Mouse (Mus musculus): ENCODE results near the gene C1ra.
"Not testable (repeated sequence)": the region's sequence is repeated elsewhere in the genome, so short reads cannot be mapped to it uniquely, and the experiment has no call there.

Gene C1ra

DNA sequence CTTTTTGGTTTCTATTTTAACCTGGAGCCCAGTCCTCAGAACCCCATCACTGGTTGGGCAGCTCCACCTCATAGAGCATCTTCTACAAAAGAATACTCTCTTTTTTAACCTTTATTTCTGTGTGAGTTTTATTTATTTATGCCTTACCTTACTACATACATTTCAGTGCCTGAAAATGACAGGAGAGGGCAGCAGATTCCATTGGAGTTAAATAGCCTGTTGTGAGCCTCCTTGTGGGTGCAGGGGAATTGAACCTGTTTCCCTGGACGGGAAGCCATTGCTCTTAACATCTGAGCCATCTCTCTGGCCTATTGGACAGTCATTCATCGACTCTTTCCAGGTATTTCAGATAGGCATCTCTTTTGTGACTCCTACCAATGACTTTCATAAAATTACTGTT, 33.2 kb downstream of the C1ra start:
- no peak for DNase-seq

DNA sequence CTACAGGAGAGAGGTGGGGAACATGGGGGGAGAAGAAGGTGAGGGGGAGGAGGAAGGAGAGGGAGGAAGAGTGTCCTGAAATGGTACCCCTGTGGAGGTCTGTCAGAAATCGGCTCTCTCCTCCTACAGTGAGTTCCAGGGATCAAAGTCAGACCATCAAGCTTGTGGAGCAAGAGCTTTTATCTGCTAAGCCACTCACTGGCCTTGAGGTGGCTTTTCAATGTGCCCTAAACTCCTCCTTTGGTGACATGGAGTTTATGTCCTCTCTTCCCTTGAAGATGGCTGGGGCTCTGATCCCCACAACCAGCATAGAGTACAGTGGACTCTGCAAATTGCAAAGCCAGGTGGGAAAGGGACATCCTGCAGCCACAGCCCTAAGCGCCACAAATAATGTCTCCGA, 35.8 kb downstream of the C1ra start:
- not testable (repeated sequence) for DNase-seq

DNA sequence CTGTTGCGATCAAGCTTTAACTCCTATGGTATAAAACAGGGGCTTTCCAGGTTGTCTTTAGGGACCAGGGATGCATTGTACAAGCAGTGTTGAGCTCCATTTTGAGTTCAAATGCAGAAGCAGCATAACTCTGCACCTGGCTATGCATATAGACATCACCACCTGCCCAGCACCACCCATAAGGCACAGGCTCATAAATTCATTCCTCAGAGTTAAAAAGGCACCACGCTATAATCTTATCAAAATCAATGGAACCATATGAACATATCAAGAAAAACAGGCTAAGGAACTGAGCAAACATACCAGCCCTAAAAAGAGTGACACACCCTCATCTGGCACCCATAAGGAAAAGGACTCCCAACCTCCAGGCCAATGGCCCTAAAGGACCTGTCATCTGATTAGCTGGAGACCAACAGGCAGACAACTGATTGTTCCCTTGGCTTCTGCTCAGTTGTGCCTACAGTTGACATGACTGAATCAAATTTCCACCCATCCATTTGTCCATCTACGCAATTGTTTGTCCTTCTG, 36.9 kb downstream of the C1ra start:
- no peak for DNase-seq

DNA sequence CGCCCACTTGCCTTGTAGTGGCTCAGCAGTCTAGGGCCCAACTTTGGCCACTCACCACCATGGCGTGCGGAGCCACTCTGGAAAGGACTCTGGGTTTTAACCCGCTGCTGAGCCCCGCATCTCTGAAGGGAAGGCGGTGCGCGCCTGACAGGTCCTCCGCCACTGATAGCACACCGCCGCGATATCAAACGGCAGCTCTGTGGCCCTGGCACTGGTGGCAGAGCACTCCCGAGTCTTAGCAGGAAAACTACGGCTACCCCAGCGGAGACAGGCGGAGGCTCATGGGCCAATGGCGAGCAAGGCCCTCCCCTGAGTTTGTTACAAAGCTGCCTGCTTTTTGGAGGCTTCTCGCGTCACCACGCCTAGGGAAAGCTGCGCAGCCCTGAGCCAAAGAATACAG, 40.6 kb downstream of the C1ra start:
- DNase-seq = no peak

DNA sequence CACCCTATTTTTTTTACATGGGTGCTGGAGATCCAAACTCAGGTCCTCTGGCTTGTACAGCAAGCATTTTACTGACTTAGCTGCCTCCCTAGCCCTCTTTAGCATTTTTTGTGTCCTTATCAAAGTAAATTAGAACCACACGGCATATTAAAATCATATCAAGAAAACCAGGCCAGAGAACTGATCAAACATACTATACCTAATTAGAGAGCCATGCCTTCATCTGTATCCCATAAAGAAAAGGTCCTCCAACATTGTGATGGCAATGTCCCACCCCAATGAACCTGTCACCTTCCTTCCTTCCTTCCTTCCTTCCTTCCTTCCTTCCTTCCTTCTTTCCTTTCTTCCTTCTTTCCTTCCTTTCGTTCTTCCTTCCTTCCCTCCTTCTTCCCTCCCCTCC, 43.8 kb downstream of the C1ra start:
- not testable (repeated sequence) for DNase-seq

DNA sequence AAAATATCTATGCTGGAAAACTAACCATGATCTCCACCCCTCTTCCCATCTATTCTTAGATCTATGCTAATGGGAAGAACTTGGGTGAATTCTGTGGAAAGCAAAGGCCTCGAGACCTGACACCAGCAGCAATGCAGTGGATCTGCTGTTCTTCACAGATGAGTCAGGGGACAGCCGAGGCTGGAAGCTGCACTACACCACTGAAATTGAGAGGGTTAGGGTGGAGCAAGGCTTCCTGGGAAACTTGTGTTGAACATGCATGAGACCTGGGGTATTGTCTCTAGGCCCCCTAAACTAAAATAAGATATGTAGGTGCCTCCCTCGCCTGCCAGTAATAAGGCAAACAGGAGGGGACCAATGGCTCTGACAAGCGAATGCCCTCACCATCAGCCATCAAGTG, 49.0 kb downstream of the C1ra start:
- not testable (repeated sequence) for DNase-seq

DNA sequence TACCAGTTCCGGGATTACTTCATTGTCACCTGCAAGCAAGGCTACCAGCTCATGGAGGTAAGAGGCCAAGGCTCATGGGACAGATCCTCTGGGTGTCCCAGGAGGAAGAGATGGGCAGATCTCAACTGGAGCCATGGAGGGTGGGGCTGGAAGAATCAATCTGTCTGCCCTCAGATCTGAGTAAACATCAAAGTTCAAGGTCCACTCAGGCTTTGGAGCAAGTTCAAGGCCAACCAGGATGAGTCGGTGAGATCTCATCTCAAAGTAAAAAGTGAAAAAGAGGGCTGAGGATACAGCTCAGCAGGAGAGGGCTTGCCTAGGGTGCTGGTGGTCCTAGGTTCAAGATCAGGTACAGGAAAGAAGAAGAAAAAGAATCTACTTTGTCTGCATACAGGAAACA, 49.4 kb downstream of the C1ra start:
- DNase-seq = not testable (repeated sequence)

DNA sequence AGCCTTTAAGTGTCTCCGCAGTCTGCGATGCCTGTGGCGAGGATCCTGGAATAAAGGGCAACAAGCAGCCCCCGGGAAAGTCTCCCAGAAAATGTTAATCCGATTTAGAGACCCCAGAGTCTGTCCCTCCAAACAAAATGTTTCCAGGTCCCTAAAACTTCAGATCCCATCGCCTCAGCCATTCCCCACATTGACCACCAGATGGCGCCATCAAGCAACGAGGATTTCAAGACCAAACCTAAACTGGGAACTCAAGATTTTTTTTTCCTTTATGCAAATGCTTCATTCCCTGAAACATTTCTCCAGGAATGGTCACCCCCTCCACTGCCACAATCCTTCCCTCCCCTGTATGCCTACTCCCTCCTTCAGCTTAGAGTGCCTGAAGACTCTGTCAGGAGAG, 57.8 kb downstream of the C1ra start, which contains the start of gene C1rb:
Gene C1rb, plus strand, starts transcription at position 269 of the 400 bp plus-strand sequence.
- DNase-seq = peak; percentile 65 to 75

Data from cerebellum, postnatal 25 days (tissue).